Mouse (Mus musculus) retina, adult 2 months (tissue): ENCODE measurements around the gene Mtrf1.
"Not testable (repeated sequence)": the region's sequence is repeated elsewhere in the genome, so short reads cannot be mapped to it uniquely, and the experiment has no call there.

Experiments
- DNase-seq: peaks from one replicate; pipeline ENCODE4 v3.0.0-alpha.2; 2012; ENCODE audit warnings: low read depth, low spot score

Gene Mtrf1

DNA sequence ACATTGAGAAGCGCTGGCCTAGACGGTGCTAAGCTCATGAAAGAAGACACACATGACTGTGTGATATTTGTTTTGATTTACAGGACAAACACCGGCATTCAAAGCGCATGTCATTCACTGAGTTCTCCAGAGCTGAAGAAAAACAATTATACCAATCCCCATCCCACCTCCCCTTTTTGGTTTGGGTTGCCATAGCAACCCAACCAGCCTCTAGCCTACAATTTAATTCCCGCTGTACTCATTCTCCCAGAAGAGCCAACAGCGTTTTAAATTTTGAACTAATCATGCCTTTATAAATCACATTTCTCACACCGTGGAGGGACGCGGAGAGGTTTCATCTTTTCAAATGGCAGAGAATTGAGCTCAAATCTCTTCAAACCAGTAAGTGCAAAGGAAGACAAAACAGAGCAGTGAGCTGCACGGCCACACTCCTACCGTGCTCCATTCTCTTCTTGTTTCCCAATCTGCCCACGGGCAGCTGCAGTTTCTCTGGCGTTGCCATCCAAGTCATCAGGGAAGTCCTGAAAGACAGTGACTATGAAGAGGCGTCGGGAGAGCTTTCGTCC, 47.6 kb downstream of the Mtrf1 start:
- no peak for DNase-seq

DNA sequence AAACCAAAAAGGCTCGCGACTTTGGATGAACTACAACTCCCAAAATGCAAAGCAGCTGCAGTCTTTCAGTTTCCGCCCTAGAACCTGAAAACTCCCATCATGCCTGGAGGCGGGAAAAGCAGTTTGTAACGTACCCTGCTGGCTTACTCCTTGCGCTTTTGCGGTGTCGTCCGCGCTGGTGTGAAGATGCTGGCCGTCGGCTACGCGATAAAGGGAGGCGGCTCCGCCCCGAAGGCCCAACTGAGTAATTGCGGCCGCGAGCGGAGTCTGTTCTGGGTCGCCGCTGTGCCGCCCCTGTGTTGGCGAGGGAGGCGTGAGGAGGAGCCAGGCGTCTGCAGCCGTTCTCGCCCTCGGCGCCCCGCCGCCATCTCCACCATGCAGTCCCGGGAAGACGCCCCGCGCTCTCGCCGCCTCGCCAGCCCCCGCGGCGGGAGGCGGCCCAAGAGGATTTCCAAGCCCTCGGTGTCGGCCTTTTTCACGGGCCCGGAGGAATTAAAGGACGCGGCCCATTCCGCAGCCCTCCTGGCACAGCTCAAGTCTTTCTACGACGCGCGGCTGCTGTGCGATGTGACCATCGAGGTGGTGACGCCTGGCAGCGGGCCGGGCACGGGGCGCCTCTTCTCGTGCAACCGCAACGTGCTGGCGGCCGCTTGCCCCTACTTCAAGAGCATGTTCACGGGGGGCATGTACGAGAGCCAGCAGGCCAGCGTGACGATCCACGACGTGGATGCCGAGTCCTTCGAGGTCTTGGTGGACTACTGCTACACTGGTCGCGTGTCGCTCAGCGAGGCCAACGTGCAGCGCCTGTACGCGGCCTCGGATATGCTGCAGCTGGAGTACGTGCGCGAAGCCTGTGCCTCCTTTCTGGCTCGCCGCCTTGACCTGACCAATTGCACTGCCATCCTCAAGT, 54.4 kb downstream of the Mtrf1 start, which contains the start of gene Kbtbd6:
Kbtbd6 (plus strand) TSS at position 155 of the 910 bp plus-strand sequence.
- DNase-seq = peak; percentile 72

DNA sequence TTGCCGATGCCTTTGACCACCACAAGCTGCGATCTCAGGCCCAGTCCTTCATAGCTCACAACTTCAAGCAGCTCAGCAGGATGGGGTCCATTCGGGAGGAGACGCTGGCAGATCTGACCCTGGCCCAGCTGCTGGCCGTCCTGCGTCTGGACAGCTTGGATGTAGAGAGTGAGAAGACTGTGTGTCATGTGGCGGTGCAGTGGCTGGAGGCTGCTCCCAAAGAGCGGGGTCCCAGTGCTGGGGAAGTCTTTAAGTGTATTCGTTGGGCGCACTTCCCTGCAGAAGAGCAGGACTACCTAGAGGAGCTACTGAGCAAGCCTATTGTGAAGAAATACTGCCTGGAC, 55.0 kb downstream of the Mtrf1 start:
- DNase-seq = not testable (repeated sequence)

DNA sequence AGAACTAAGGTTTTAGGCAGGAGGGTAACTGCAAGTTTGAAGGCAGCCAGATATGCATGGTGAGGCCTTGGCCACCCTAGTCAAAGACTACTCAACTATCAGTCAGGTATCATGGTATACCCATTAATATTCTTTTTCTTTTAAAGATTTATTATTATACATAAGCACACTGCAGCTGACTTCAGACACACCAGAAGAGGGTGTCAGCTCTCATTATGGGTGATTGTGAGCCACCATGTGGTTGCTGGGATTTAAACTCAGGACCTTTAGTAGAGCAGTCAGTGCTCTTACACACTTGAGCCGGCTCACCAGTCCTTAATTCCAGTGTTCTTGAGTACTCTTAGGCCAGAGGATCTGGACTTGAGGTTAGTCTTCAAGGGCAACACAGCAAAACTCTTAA, 62.8 kb downstream of the Mtrf1 start:
- no peak for DNase-seq

DNA sequence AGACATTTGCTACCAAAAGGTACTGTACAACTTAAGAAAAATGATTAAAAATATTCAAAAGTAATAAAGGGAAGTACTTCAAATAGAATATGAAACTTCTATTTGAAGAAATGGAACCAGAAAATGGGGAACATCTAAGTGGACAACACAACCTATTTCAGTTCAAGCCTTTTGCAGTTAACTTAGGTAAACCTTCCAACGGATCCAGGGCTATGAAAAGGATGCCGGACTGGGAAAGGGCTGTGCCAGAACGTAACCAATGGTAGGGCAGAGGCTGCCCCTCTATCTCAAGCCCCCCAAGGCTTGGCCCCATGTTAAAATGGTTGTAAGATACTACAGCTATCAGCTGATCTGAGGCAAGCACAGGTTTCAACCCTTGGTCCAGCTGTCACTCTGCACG, 63.4 kb downstream of the Mtrf1 start:
- no peak for DNase-seq

DNA sequence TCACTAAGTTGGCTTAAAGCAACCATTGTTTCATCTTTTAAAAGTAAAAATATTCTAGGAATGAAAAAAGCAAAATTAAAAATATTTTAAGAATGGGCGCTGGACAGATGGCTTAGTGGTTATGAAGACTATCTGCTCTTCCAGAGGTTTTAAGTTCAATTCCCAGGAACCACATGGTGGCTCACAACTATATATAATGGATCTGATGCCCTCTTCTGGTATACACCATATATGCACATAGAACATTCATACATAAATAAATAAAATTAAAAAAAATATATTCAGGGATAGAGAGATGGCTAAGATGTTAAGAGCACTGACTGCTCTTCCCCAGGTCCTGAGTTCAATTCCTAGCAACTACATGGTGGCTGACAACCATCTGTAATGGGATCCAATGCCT, 68.1 kb downstream of the Mtrf1 start:
- DNase-seq = no peak

DNA sequence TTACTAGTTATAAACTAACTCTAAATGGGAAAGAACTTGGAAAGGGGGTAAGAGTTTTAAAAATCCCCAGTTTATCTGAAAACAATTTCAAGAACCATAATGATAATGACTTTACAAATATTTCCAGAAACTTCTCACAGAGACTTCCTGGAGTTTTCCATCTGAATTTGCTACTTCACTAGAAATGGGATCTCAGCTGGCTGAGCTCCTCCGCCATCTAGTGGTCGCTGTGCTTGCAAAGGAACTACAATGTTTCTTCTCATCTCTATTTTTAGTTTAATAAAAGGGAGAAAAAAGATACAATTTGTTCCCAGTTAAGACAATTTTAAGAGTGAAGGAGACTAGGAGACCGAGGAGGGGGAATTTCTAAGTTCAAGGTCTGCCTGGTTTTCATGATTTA, 70.0 kb downstream of the Mtrf1 start:
- no peak for DNase-seq
